Mouse (Mus musculus): Measurements from ENCODE around the gene Gipr.
A peak's percentile ranks its signal among the peaks of the same experiment; 100 is the strongest.

Gene Gipr

GRCm38 (mm10) chr7:19208944-19209472 lies 43.1 kb upstream of the Gipr start:
- TF ChIP-seq CTCF (conservative IDR thresholded peaks at IDR 0.05; ENCODE audit: low read length), result peak; percentile 99
- TF ChIP-seq POU5F1 (IDR thresholded peaks at IDR 0.05; ENCODE audit: borderline replicate concordance, low read length), result no peak
- TF ChIP-seq NANOG (IDR thresholded peaks at IDR 0.05; ENCODE audit: borderline replicate concordance, low read length), result no peak
- Histone ChIP-seq H3K9me3 (ENCODE audit: low read length) (peaks cover 10% of the 10 kb centered on the region), H3K36me3 (ENCODE audit: insufficient read depth, low read length) (peaks cover 21% of the 10 kb centered on the region), H3K4me3 (replicated peaks; ENCODE audit: low read length) (no peak overlapping the region), H3K27me3 (ENCODE audit: insufficient read depth, low read length) (peaks cover 7% of the 10 kb centered on the region; the same call in 1 of the 2 replicates), H3K4me1 (replicated peaks; ENCODE audit: low read depth, low read length) (peaks cover 66% of the 10 kb centered on the region)

- Histone ChIP-seq H3K27me3 (ENCODE audit: insufficient read depth, low read length) (peaks cover 6% of the 10 kb centered on the region; the same call in 1 of the 2 replicates), H3K4me1 (replicated peaks; ENCODE audit: low read depth, low read length) (peaks cover 65% of the 10 kb centered on the region), H3K36me3 (ENCODE audit: insufficient read depth, low read length) (peaks cover 25% of the 10 kb centered on the region), H3K9me3 (ENCODE audit: low read length) (peaks cover 10% of the 10 kb centered on the region), H3K4me3 (replicated peaks; ENCODE audit: low read length) (0 out of 2 replicates have a peak overlapping the region, but pooled peaks have one; percentile 20)
- no peak for TF ChIP-seq NANOG (IDR thresholded peaks at IDR 0.05; ENCODE audit: borderline replicate concordance, low read length)
- no peak for TF ChIP-seq CTCF (conservative IDR thresholded peaks at IDR 0.05; ENCODE audit: low read length)
- no peak for TF ChIP-seq POU5F1 (IDR thresholded peaks at IDR 0.05; ENCODE audit: borderline replicate concordance, low read length)
Observed at GRCm38 (mm10) chr7:19208201-19208910, 42.4 kb upstream of the Gipr start.

- H3K4me1 ChIP-seq (replicated peaks; ENCODE audit: low read depth, low read length), result peaks cover 63% of the 10 kb centered on the region
- H3K9me3 ChIP-seq (ENCODE audit: low read length), result no peaks in the 10 kb centered on the region
- H3K36me3 ChIP-seq (ENCODE audit: insufficient read depth, low read length), result peaks cover 43% of the 10 kb centered on the region
- no peaks in the 10 kb centered on the region for H3K27me3 ChIP-seq (ENCODE audit: insufficient read depth, low read length)
- TF ChIP-seq POU5F1 (IDR thresholded peaks at IDR 0.05; ENCODE audit: borderline replicate concordance, low read length), result no peak
- TF ChIP-seq CTCF (conservative IDR thresholded peaks at IDR 0.05; ENCODE audit: low read length), result no peak
- no peak for TF ChIP-seq NANOG (IDR thresholded peaks at IDR 0.05; ENCODE audit: borderline replicate concordance, low read length)
- H3K4me3 ChIP-seq (replicated peaks; ENCODE audit: low read length), result peak overlapping the region; percentile 67
Observed at GRCm38 (mm10) chr7:19202065-19202850, 36.3 kb upstream of the Gipr start.

- Histone ChIP-seq H3K4me1 (replicated peaks; ENCODE audit: low read depth, low read length) (peaks cover 69% of the 10 kb centered on the region), H3K9me3 (ENCODE audit: low read length) (no peaks in the 10 kb centered on the region), H3K36me3 (ENCODE audit: insufficient read depth, low read length) (peaks cover 46% of the 10 kb centered on the region), H3K27me3 (ENCODE audit: insufficient read depth, low read length) (no peaks in the 10 kb centered on the region), H3K4me3 (replicated peaks; ENCODE audit: low read length) (peak overlapping the region; percentile 67)
- TF ChIP-seq NANOG (IDR thresholded peaks at IDR 0.05; ENCODE audit: borderline replicate concordance, low read length) (no peak), CTCF (conservative IDR thresholded peaks at IDR 0.05; ENCODE audit: low read length) (no peak), POU5F1 (IDR thresholded peaks at IDR 0.05; ENCODE audit: borderline replicate concordance, low read length) (no peak)
Observed at GRCm38 (mm10) chr7:19201660-19202059, 35.7 kb upstream of the Gipr start.

- no peak overlapping the region for H3K4me3 ChIP-seq (replicated peaks; ENCODE audit: low read length)
- H3K4me1 ChIP-seq (replicated peaks; ENCODE audit: low read depth, low read length), result peaks cover 66% of the 10 kb centered on the region
- H3K27me3 ChIP-seq (ENCODE audit: insufficient read depth, low read length), result no peaks in the 10 kb centered on the region
- peaks cover 39% of the 10 kb centered on the region for H3K36me3 ChIP-seq (ENCODE audit: insufficient read depth, low read length)
- H3K9me3 ChIP-seq (ENCODE audit: low read length), result no peaks in the 10 kb centered on the region
- TF ChIP-seq CTCF (conservative IDR thresholded peaks at IDR 0.05; ENCODE audit: low read length) (peak; percentile 99), NANOG (IDR thresholded peaks at IDR 0.05; ENCODE audit: borderline replicate concordance, low read length) (no peak)
Observed at GRCm38 (mm10) chr7:19197985-19198384, 32.1 kb upstream of the Gipr start.

- H3K27me3 ChIP-seq (ENCODE audit: insufficient read depth, low read length), result no peaks in the 10 kb centered on the region
- H3K4me1 ChIP-seq (replicated peaks; ENCODE audit: low read depth, low read length), result peaks cover 53% of the 10 kb centered on the region
- peaks cover 50% of the 10 kb centered on the region for H3K36me3 ChIP-seq (ENCODE audit: insufficient read depth, low read length)
- TF ChIP-seq POU5F1 (IDR thresholded peaks at IDR 0.05; ENCODE audit: borderline replicate concordance, low read length) (no peak), CTCF (conservative IDR thresholded peaks at IDR 0.05; ENCODE audit: low read length) (peak; percentile 89)
- no peaks in the 10 kb centered on the region for H3K9me3 ChIP-seq (ENCODE audit: low read length)
- no peak overlapping the region for H3K4me3 ChIP-seq (replicated peaks; ENCODE audit: low read length)
Observed at GRCm38 (mm10) chr7:19196676-19197075, 30.7 kb upstream of the Gipr start.

- no peaks in the 10 kb centered on the region for H3K9me3 ChIP-seq (ENCODE audit: low read length)
- TF ChIP-seq POU5F1 (IDR thresholded peaks at IDR 0.05; ENCODE audit: borderline replicate concordance, low read length), result no peak
- peak; percentile 85 for TF ChIP-seq CTCF (conservative IDR thresholded peaks at IDR 0.05; ENCODE audit: low read length)
- peaks cover 57% of the 10 kb centered on the region for H3K36me3 ChIP-seq (ENCODE audit: insufficient read depth, low read length)
- H3K27me3 ChIP-seq (ENCODE audit: insufficient read depth, low read length), result no peaks in the 10 kb centered on the region
- H3K4me1 ChIP-seq (replicated peaks; ENCODE audit: low read depth, low read length), result peaks cover 40% of the 10 kb centered on the region
- no peak overlapping the region for H3K4me3 ChIP-seq (replicated peaks; ENCODE audit: low read length)
Observed at GRCm38 (mm10) chr7:19194676-19195075, 28.7 kb upstream of the Gipr start.

- no peaks in the 10 kb centered on the region for H3K9me3 ChIP-seq (ENCODE audit: low read length)
- H3K27me3 ChIP-seq (ENCODE audit: insufficient read depth, low read length), result 0 out of 2 replicates have a peak, but pooled peaks cover under 1% of the 10 kb centered on the region
- peaks cover 62% of the 10 kb centered on the region for H3K4me1 ChIP-seq (replicated peaks; ENCODE audit: low read depth, low read length)
- H3K36me3 ChIP-seq (ENCODE audit: insufficient read depth, low read length), result peaks cover 39% of the 10 kb centered on the region
- H3K4me3 ChIP-seq (replicated peaks; ENCODE audit: low read length), result 0 out of 2 replicates have a peak overlapping the region, but pooled peaks have one; percentile 7
- TF ChIP-seq CTCF (conservative IDR thresholded peaks at IDR 0.05; ENCODE audit: low read length), result no peak
- TF ChIP-seq NANOG (IDR thresholded peaks at IDR 0.05; ENCODE audit: borderline replicate concordance, low read length), result no peak
- TF ChIP-seq POU5F1 (IDR thresholded peaks at IDR 0.05; ENCODE audit: borderline replicate concordance, low read length), result no peak
Observed at GRCm38 (mm10) chr7:19184758-19185157, 18.8 kb upstream of the Gipr start.
